Mouse (Mus musculus): ENCODE results near the gene Il4. TPM values are rescaled to one million over a fixed set of nuclear protein-coding genes. Genes with fewer than 3 reads are reported as not detected.

The Il4 gene
- polyA plus RNA-seq (2016; fragmentation: Nextera tagmentation; extraction: Ambion mirVana) = 0.39 and 0.72 TPM in 2 replicates

- no peaks in the 10 kb centered on the region for H3K9me3 ChIP-seq
- no peak within 1 kb of the TSS for H3K4me3 ChIP-seq
- no peaks in the 10 kb centered on the region for H3K27me3 ChIP-seq (ENCODE audit: insufficient read depth, poor library complexity, severe bottlenecking)
- 63% methylated on average over 7 of the region's 7 CpGs for WGBS
- H3K36me3 ChIP-seq = no peaks in the 10 kb centered on the region
- no peak within 1 kb of the TSS for H3K27ac ChIP-seq
- no peak for DNase-seq (ENCODE audit: low spot score)
- H3K4me1 ChIP-seq = peaks cover 19% of the 10 kb centered on the region; the same call in 1 of the 2 replicates
Observed at GRCm38 (mm10) chr11:53618619-53619198, at the start of gene Il4. Gene Il4, minus strand, starts transcription at chr11:53618669.

- DNase-seq (ENCODE audit: low spot score) = no peak
- peaks cover 12% of the 10 kb centered on the region for H3K4me1 ChIP-seq
- WGBS = 70% methylated on average over 5 of the region's 5 CpGs
- no peak overlapping the region for H3K27ac ChIP-seq
- peaks cover 36% of the 10 kb centered on the region for H3K36me3 ChIP-seq
- H3K9me3 ChIP-seq = no peaks in the 10 kb centered on the region
- H3K4me3 ChIP-seq = no peak overlapping the region
- no peaks in the 10 kb centered on the region for H3K27me3 ChIP-seq (ENCODE audit: insufficient read depth, poor library complexity, severe bottlenecking)
Observed at GRCm38 (mm10) chr11:53664091-53664490, 45.6 kb upstream of the Il4 start.

GRCm38 (mm10) chr11:53662794-53663674 is 44.6 kb upstream of the Il4 start:
- 52% methylated on average over 14 of the region's 14 CpGs for WGBS
- peak overlapping the region; percentile 5; the same call in 1 of the 2 replicates for H3K27ac ChIP-seq
- H3K36me3 ChIP-seq = peaks cover 28% of the 10 kb centered on the region
- H3K9me3 ChIP-seq = no peaks in the 10 kb centered on the region
- no peaks in the 10 kb centered on the region for H3K27me3 ChIP-seq (ENCODE audit: insufficient read depth, poor library complexity, severe bottlenecking)
- peaks cover 14% of the 10 kb centered on the region for H3K4me1 ChIP-seq
- no peak for DNase-seq (ENCODE audit: low spot score)
- no peak overlapping the region for H3K4me3 ChIP-seq

DNA sequence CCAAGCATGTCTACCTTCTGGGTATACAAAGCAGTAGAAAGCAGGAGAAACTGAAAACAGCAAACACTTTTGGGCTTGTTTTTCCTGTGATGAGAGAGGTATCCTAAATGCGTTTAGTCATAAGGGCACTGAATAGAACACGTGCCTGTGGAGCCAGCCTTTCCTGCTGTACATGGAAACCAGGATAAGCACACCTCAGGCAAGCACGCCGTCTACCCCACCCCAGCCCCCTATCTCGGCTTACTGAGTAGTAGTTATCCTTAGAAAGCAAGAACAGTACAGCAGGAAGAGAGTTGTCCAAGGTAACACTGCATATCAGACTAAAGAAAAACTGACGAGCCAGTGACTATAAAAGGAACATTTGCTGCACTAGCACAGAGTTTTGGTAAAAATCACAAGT is 39.4 kb upstream of the Il4 start:
- H3K36me3 ChIP-seq = peaks cover 18% of the 10 kb centered on the region
- no peak for DNase-seq (ENCODE audit: low spot score)
- no peak overlapping the region for H3K27ac ChIP-seq
- no peaks in the 10 kb centered on the region for H3K27me3 ChIP-seq (ENCODE audit: insufficient read depth, poor library complexity, severe bottlenecking)
- peaks cover 33% of the 10 kb centered on the region for H3K4me1 ChIP-seq
- H3K4me3 ChIP-seq = no peak overlapping the region
- no peaks in the 10 kb centered on the region for H3K9me3 ChIP-seq
- 44% methylated on average over 6 of the region's 6 CpGs for WGBS

- H3K36me3 ChIP-seq = peaks cover 18% of the 10 kb centered on the region
- H3K27me3 ChIP-seq (ENCODE audit: insufficient read depth, poor library complexity, severe bottlenecking) = no peaks in the 10 kb centered on the region
- 0 out of 2 replicates have a peak overlapping the region, but pooled peaks have one; percentile 9 for H3K27ac ChIP-seq
- no peak overlapping the region for H3K4me3 ChIP-seq
- no peak for DNase-seq (ENCODE audit: low spot score)
- 68% methylated on average over 8 of the region's 8 CpGs for WGBS
- no peaks in the 10 kb centered on the region for H3K9me3 ChIP-seq
- H3K4me1 ChIP-seq = peaks cover 29% of the 10 kb centered on the region
Observed at GRCm38 (mm10) chr11:53657381-53657780, 38.9 kb upstream of the Il4 start.

DNA sequence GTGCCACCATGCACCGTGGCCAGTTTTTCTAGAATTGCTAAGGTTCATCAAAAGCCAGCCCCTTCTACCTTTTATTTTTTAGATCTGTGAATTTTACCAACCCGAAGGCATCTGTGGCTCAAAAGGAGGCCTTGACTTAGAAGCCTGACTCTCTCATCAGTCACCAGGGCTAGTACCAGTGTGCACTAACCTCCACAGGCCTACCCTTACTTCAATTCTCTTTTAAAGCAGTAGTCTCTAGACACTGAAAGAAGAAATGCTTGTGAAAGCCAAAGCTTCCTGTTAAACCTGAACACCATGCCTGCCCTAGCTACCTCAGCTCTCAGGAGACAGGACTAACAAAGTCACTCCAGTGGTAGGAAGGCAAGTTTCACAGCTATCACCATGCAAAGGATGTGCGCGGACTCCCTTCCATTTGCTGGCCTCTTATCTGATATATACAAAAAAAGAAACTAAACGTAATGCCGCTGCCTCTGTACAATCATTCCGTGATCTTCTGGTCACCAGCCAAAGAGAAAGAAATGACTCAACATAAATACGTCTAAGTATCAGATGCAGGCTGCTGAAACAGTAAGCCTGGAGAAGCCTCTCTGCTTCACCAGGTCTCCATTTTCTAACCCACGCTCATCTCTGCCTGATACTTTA is 38.2 kb upstream of the Il4 start:
- Histone ChIP-seq H3K27ac (no peak overlapping the region), H3K9me3 (no peaks in the 10 kb centered on the region), H3K27me3 (ENCODE audit: insufficient read depth, poor library complexity, severe bottlenecking) (no peaks in the 10 kb centered on the region), H3K36me3 (peaks cover 25% of the 10 kb centered on the region), H3K4me1 (peaks cover 29% of the 10 kb centered on the region), H3K4me3 (no peak overlapping the region)
- 60% methylated on average over 9 of the region's 9 CpGs for WGBS
- DNase-seq (ENCODE audit: low spot score) = no peak

DNA sequence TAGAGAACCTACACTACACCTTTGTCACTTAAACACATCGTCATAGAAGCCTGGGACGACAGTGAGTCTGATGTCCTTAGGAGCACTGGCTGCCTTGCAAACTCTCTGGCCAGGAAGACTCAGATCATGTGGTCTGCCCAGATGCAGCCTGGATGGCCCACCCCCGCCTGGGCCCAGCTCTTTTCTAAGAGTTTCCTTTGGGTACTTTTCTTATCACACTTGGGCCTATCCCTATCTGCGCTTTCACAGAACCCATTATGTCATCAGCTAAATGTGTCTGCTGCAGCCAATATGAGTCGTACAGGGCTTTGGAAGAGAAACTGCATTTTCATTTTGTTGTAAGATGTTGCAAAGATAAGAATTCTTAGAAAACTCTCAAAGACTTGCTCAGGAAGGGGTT is 36.6 kb upstream of the Il4 start:
- Histone ChIP-seq H3K4me1 (peaks cover 29% of the 10 kb centered on the region), H3K4me3 (no peak overlapping the region), H3K9me3 (no peaks in the 10 kb centered on the region), H3K36me3 (peaks cover 42% of the 10 kb centered on the region), H3K27ac (peak overlapping the region; percentile 70; the same call in 1 of the 2 replicates), H3K27me3 (ENCODE audit: insufficient read depth, poor library complexity, severe bottlenecking) (no peaks in the 10 kb centered on the region)
- 13% methylated on average over 5 of the region's 5 CpGs for WGBS
- peak; percentile 93 for DNase-seq (ENCODE audit: low spot score)

DNA sequence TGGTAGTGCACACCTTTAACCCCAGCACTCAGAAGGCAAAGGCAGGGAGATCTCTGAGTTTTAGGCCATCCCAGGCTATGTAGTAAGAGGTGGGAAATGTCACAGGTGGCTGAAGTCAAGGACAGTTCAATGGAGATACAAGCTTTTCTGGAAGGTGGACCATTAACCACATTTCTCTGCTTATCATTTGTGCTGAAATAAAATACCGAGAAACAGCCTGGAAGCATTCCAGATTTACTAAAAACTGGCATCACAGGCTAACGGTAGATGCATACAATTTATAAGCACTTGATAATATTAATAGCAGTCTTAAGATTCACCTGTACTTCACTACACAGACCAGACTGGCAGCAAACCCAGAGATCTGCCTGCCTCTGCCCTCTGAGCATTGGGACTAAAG is 34.0 kb upstream of the Il4 start:
- Histone ChIP-seq H3K27ac (no peak overlapping the region), H3K4me1 (peaks cover 20% of the 10 kb centered on the region), H3K9me3 (no peaks in the 10 kb centered on the region), H3K36me3 (peaks cover 54% of the 10 kb centered on the region), H3K4me3 (no peak overlapping the region), H3K27me3 (ENCODE audit: insufficient read depth, poor library complexity, severe bottlenecking) (no peaks in the 10 kb centered on the region)
- DNase-seq (ENCODE audit: low spot score) = no peak
- WGBS = 90% methylated on average over 2 of the region's 2 CpGs

- Histone ChIP-seq H3K27me3 (ENCODE audit: insufficient read depth, poor library complexity, severe bottlenecking) (no peaks in the 10 kb centered on the region), H3K27ac (no peak overlapping the region), H3K4me1 (peaks cover 12% of the 10 kb centered on the region), H3K4me3 (no peak overlapping the region), H3K9me3 (no peaks in the 10 kb centered on the region), H3K36me3 (peaks cover 54% of the 10 kb centered on the region)
- no peak for DNase-seq (ENCODE audit: low spot score)
- 94% methylated on average over 4 of the region's 4 CpGs for WGBS
Observed at GRCm38 (mm10) chr11:53651441-53651840, 33.0 kb upstream of the Il4 start.

GRCm38 (mm10) chr11:53644017-53644416 is 25.5 kb upstream of the Il4 start:
- Histone ChIP-seq H3K27me3 (ENCODE audit: insufficient read depth, poor library complexity, severe bottlenecking) (no peaks in the 10 kb centered on the region), H3K9me3 (no peaks in the 10 kb centered on the region), H3K4me1 (peaks cover 15% of the 10 kb centered on the region; the same call in 1 of the 2 replicates), H3K27ac (no peak overlapping the region), H3K4me3 (no peak overlapping the region), H3K36me3 (0 out of 2 replicates have a peak, but pooled peaks cover 5% of the 10 kb centered on the region)
- DNase-seq (ENCODE audit: low spot score) = no peak
- WGBS = 85% methylated on average over 5 of the region's 5 CpGs

GRCm38 (mm10) chr11:53642744-53643279 is 24.3 kb upstream of the Il4 start:
- Histone ChIP-seq H3K9me3 (no peaks in the 10 kb centered on the region), H3K27me3 (ENCODE audit: insufficient read depth, poor library complexity, severe bottlenecking) (peaks cover 1% of the 10 kb centered on the region; the same call in 1 of the 2 replicates), H3K36me3 (no peaks in the 10 kb centered on the region), H3K4me1 (peaks cover 15% of the 10 kb centered on the region; the same call in 1 of the 2 replicates), H3K27ac (peak overlapping the region; percentile 13; the same call in 1 of the 2 replicates), H3K4me3 (no peak overlapping the region)
- DNase-seq (ENCODE audit: low spot score) = no peak
- 59% methylated on average over 12 of the region's 12 CpGs for WGBS

DNA sequence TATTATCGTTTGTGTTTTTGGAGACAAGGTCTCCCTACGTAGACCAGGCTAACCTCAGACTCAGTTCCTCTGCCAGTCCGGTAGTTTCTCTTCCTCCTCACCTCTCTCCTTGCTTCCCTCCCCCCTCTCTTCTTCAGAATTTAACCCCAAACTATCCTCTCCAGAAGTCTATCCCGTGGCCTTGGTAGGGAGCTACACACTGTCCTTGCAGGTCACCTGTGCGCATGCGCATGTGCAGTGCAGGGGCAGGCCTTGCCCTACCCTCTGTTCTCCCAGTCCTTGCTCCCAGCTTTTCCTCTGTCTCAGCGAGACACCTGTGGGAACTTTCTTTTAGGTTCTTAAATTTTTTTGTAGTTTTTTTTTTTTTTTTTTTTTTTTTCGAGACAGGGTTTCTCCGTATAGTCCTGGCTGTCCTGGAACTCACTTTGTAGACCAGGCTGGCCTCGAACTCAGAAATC is 19.4 kb upstream of the Il4 start:
- Histone ChIP-seq H3K36me3 (no peaks in the 10 kb centered on the region), H3K27ac (no peak overlapping the region), H3K4me3 (no peak overlapping the region), H3K4me1 (peaks cover 31% of the 10 kb centered on the region), H3K9me3 (no peaks in the 10 kb centered on the region), H3K27me3 (ENCODE audit: insufficient read depth, poor library complexity, severe bottlenecking) (peaks cover 46% of the 10 kb centered on the region)
- 73% methylated on average over 10 of the region's 10 CpGs for WGBS
- no peak for DNase-seq (ENCODE audit: low spot score)
